Mouse (Mus musculus): ENCODE results near the gene Rbm20. TPM values are rescaled to one million over a fixed set of nuclear protein-coding genes. Genes with fewer than 3 reads are reported as not detected.

The Rbm20 gene
- polyA plus RNA-seq, 1 experiment: 6.5 TPM

GRCm38 (mm10) chr19:53758881-53759418 lies 81.8 kb downstream of the Rbm20 start:
- TF ChIP-seq CTCF (IDR thresholded peaks at IDR 0.05; ENCODE audit: low read depth, low read length) (no peak), POLR2A (IDR thresholded peaks at IDR 0.05; ENCODE audit: insufficient read depth, low read length) (no peak), EP300 (IDR thresholded peaks at IDR 0.05; ENCODE audit: insufficient read depth, low read depth, low read length) (no peak)
- Histone ChIP-seq H3K4me3 (ENCODE audit: low read depth, low read length) (no peak overlapping the region), H3K9ac (ENCODE audit: low read depth, poor library complexity, severe bottlenecking) (no peak overlapping the region), H3K9me3 (replicated peaks; ENCODE audit: control insufficient read depth, insufficient read depth, low read length, poor library complexity, severe bottlenecking) (peaks cover 4% of the 10 kb centered on the region; the same call in 1 of the 2 replicates), H3K36me3 (ENCODE audit: control insufficient read depth, insufficient read depth, low read length, poor library complexity, severe bottlenecking) (no peaks in the 10 kb centered on the region), H3K4me1 (ENCODE audit: control insufficient read depth, insufficient read depth, low read length) (no peaks in the 10 kb centered on the region), H3K27ac (ENCODE audit: insufficient read depth, low read length) (no peak overlapping the region), H3K27me3 (ENCODE audit: control insufficient read depth, insufficient read depth, low read length, poor library complexity, severe bottlenecking) (no peaks in the 10 kb centered on the region)

DNA sequence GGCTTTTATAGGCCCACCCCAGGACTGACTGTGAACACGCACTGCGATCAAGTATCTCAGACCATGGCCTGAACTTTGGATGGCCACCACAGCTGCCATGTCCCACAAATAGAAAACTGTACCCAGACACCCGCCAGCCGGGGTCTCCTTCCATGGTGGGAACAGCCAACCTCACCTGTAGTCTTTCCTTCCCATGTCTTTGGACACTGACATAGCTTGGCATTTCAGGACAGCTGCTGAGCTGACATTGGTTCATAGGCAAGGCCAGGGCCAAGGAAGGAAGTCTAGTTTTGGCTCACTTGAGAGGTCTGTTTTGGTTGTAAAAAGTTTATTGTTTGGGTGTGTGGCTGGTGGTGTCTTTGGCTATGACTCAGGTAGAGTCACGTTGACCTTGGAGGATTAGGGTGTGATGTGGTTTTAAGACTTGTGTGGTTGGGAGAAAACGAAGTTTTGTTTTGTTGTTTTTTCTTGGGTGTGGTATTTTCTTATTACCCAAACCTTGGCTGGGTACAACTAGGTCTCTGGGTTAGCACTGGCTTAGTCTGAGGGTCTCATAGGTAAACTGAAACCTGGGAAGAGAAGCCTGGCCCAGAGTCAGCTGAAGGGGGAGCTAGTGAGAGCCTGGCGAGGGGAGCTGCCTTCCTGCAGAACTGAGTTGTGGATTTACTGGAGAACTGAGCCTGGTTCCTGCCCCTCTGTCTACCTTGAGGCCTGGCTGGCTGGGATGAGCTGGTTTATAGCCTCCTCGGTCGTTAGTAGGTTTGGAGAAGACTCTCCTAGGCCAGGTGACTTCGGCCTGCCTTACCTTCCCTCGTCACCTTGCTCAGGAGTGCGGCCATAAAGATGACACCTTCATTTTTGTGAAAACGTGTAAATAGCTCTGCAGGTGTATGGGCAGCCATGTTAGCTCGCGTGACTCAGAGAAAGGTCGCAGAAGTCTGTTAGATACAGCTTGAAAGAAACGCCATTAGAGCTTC lies 83.3 kb downstream of the Rbm20 start:
- Histone ChIP-seq H3K27ac (ENCODE audit: insufficient read depth, low read length) (no peak overlapping the region), H3K4me3 (ENCODE audit: low read depth, low read length) (no peak overlapping the region), H3K4me1 (ENCODE audit: control insufficient read depth, insufficient read depth, low read length) (no peaks in the 10 kb centered on the region), H3K9me3 (replicated peaks; ENCODE audit: control insufficient read depth, insufficient read depth, low read length, poor library complexity, severe bottlenecking) (peaks cover 9% of the 10 kb centered on the region; the same call in 1 of the 2 replicates), H3K9ac (ENCODE audit: low read depth, poor library complexity, severe bottlenecking) (no peak overlapping the region), H3K36me3 (ENCODE audit: control insufficient read depth, insufficient read depth, low read length, poor library complexity, severe bottlenecking) (no peaks in the 10 kb centered on the region), H3K27me3 (ENCODE audit: control insufficient read depth, insufficient read depth, low read length, poor library complexity, severe bottlenecking) (no peaks in the 10 kb centered on the region)
- TF ChIP-seq POLR2A (IDR thresholded peaks at IDR 0.05; ENCODE audit: insufficient read depth, low read length) (no peak), CTCF (IDR thresholded peaks at IDR 0.05; ENCODE audit: low read depth, low read length) (peak; percentile 56), EP300 (IDR thresholded peaks at IDR 0.05; ENCODE audit: insufficient read depth, low read depth, low read length) (no peak)

- Histone ChIP-seq H3K4me1 (ENCODE audit: control insufficient read depth, insufficient read depth, low read length) (no peaks in the 10 kb centered on the region), H3K27ac (ENCODE audit: insufficient read depth, low read length) (no peak overlapping the region), H3K4me3 (ENCODE audit: low read depth, low read length) (no peak overlapping the region), H3K9ac (ENCODE audit: low read depth, poor library complexity, severe bottlenecking) (no peak overlapping the region), H3K36me3 (ENCODE audit: control insufficient read depth, insufficient read depth, low read length, poor library complexity, severe bottlenecking) (no peaks in the 10 kb centered on the region), H3K27me3 (ENCODE audit: control insufficient read depth, insufficient read depth, low read length, poor library complexity, severe bottlenecking) (no peaks in the 10 kb centered on the region), H3K9me3 (replicated peaks; ENCODE audit: control insufficient read depth, insufficient read depth, low read length, poor library complexity, severe bottlenecking) (peaks cover 18% of the 10 kb centered on the region)
- no peak for TF ChIP-seq EP300 (IDR thresholded peaks at IDR 0.05; ENCODE audit: insufficient read depth, low read depth, low read length)
- TF ChIP-seq CTCF (IDR thresholded peaks at IDR 0.05; ENCODE audit: low read depth, low read length): peak; percentile 20
These were observed 85.8 kb downstream of the Rbm20 start for GRCm38 (mm10) chr19:53762749-53763438.

DNA sequence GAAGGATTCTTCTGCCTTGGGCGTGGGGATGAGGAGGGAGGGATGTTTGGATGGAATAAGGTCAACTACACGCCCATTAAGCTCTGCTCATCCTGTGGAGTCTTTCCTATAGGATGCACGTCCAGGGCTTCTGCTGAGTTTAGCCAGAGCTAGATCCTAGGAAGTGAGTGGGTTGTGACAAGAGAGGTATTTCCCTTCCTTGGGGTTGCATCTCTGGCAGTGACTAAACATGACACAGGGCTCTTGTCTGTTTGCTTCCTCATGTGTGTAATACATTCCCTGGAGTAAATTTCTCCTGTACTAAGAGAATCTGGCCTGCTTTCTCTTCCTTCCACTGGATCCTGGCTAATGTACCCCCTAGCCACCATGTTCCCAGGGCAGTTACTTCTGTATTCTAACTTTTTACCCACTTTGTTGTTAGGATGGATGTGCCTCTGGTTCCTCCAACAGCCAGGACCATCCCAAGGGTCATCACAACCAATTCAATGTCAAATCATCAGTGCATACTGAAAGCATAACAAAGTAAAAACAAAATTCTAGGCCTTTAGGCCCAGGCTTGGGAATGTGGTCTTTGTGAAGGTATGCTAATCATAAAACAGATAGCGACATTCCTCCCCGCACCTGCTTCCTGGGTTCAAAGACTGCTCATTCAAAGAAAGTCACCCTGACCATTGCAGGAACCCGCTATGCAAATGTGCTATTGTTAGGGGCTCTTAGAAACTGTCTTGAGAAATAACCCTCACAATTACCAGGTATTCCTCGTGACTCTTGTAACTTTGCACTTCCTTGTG lies 87.8 kb downstream of the Rbm20 start:
- Histone ChIP-seq H3K4me3 (ENCODE audit: low read depth, low read length) (no peak overlapping the region), H3K9me3 (replicated peaks; ENCODE audit: control insufficient read depth, insufficient read depth, low read length, poor library complexity, severe bottlenecking) (peaks cover 18% of the 10 kb centered on the region), H3K9ac (ENCODE audit: low read depth, poor library complexity, severe bottlenecking) (no peak overlapping the region), H3K27me3 (ENCODE audit: control insufficient read depth, insufficient read depth, low read length, poor library complexity, severe bottlenecking) (no peaks in the 10 kb centered on the region), H3K4me1 (ENCODE audit: control insufficient read depth, insufficient read depth, low read length) (peaks cover 2% of the 10 kb centered on the region), H3K36me3 (ENCODE audit: control insufficient read depth, insufficient read depth, low read length, poor library complexity, severe bottlenecking) (no peaks in the 10 kb centered on the region), H3K27ac (ENCODE audit: insufficient read depth, low read length) (peak overlapping the region; percentile 45; the same call in 1 of the 2 replicates)
- no peak for TF ChIP-seq POLR2A (IDR thresholded peaks at IDR 0.05; ENCODE audit: insufficient read depth, low read length)
- no peak for TF ChIP-seq CTCF (IDR thresholded peaks at IDR 0.05; ENCODE audit: low read depth, low read length)
- TF ChIP-seq EP300 (IDR thresholded peaks at IDR 0.05; ENCODE audit: insufficient read depth, low read depth, low read length): no peak

- H3K27ac ChIP-seq (ENCODE audit: insufficient read depth, low read length): no peak overlapping the region
These were observed 91.4 kb downstream of the Rbm20 start for GRCm38 (mm10) chr19:53768478-53768877.

More at GRCm38 (mm10) chr19:53768478-53768877, 91.4 kb downstream of the Rbm20 start:
- no peak overlapping the region for H3K9ac ChIP-seq (ENCODE audit: low read depth, poor library complexity, severe bottlenecking)
- H3K27me3 ChIP-seq (ENCODE audit: control insufficient read depth, insufficient read depth, low read length, poor library complexity, severe bottlenecking): no peaks in the 10 kb centered on the region
- H3K9me3 ChIP-seq (replicated peaks; ENCODE audit: control insufficient read depth, insufficient read depth, low read length, poor library complexity, severe bottlenecking): peaks cover 18% of the 10 kb centered on the region
- no peaks in the 10 kb centered on the region for H3K36me3 ChIP-seq (ENCODE audit: control insufficient read depth, insufficient read depth, low read length, poor library complexity, severe bottlenecking)
- TF ChIP-seq EP300 (IDR thresholded peaks at IDR 0.05; ENCODE audit: insufficient read depth, low read depth, low read length) (no peak), CTCF (IDR thresholded peaks at IDR 0.05; ENCODE audit: low read depth, low read length) (peak; percentile 3)
- H3K4me1 ChIP-seq (ENCODE audit: control insufficient read depth, insufficient read depth, low read length): peaks cover 2% of the 10 kb centered on the region
- no peak overlapping the region for H3K4me3 ChIP-seq (ENCODE audit: low read depth, low read length)
